Mouse (Mus musculus) testis, postnatal 10 days (tissue): ENCODE results near the gene Olfr111.
"Not testable (repeated sequence)": the region's sequence is repeated elsewhere in the genome, so short reads cannot be mapped to it uniquely, and the experiment has no call there.

ENCODE experiments used
- DNase-seq: peaks from one replicate; pipeline ENCODE4 v3.0.0; 2021; ENCODE audit warnings: low spot score

The Olfr111 gene

GRCm38 (mm10) chr17:37507730-37508129 lies at the start of gene Olfr111:
TSS of gene Olfr111 (plus strand) at chr17:37508030.
- no peak for DNase-seq

- DNase-seq: no peak
Observed at GRCm38 (mm10) chr17:37458616-37459015, 49.2 kb upstream of the Olfr111 start, which contains the start of gene Olfr109. TSS of gene Olfr109 (plus strand) at chr17:37458916.

GRCm38 (mm10) chr17:37483452-37483851 lies 24.4 kb upstream of the Olfr111 start, which contains the start of gene H2-M2:
TSS of gene H2-M2 (minus strand) at chr17:37483552.
- DNase-seq: no peak

- no peak for DNase-seq
Observed at GRCm38 (mm10) chr17:37491930-37492518, 15.8 kb upstream of the Olfr111 start, which contains the start of gene Olfr110. TSS of gene Olfr110 (plus strand) at chr17:37492468.

GRCm38 (mm10) chr17:37524612-37525011 lies 16.8 kb downstream of the Olfr111 start:
- not testable (repeated sequence) for DNase-seq

GRCm38 (mm10) chr17:37525427-37525826 lies 17.6 kb downstream of the Olfr111 start:
- DNase-seq: not testable (repeated sequence)

GRCm38 (mm10) chr17:37535173-37535572 lies 27.3 kb downstream of the Olfr111 start:
- no peak for DNase-seq

GRCm38 (mm10) chr17:37538416-37538815 lies 30.6 kb downstream of the Olfr111 start:
- DNase-seq: not testable (repeated sequence)

GRCm38 (mm10) chr17:37541454-37542119 lies 33.8 kb downstream of the Olfr111 start:
- no peak for DNase-seq

- no peak for DNase-seq
Observed at GRCm38 (mm10) chr17:37543800-37544435, 36.1 kb downstream of the Olfr111 start.

- no peak for DNase-seq
Observed at GRCm38 (mm10) chr17:37558913-37559615, 51.2 kb downstream of the Olfr111 start.

- no peak for DNase-seq
Observed at GRCm38 (mm10) chr17:37569351-37569750, 61.5 kb downstream of the Olfr111 start, which contains the start of gene Olfr112. TSS of gene Olfr112 (minus strand) at chr17:37569451.

- no peak for DNase-seq
Observed at GRCm38 (mm10) chr17:37577563-37577962, 69.7 kb downstream of the Olfr111 start, which contains the start of gene Olfr113. TSS of gene Olfr113 (minus strand) at chr17:37577663.
